Mouse (Mus musculus): ENCODE results near the gene Aebp1. TPM values are rescaled to one million over a fixed set of nuclear protein-coding genes. Genes with fewer than 3 reads are reported as not detected.

Gene Aebp1
- polyA plus RNA-seq, 1 experiment = 22.9 TPM

DNA sequence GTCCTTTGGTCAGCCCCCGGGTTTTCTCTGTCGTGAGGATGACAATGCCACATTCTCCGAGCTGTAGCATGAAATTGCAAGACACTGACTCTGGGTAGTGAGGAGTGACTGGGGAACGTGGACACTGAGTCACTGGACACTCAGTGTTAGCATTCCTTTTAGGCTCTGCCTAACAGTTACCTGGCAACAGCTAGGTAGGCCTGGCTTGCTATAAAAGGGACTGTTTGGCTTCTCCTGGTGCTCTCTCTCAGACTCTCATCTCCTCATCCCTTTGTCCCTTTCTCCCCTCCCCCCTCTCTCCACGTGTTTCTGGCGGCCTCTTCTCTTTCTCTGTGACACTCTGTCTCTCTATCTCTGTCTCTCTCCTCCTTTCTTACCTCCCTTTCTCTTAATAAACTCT, 40.6 kb downstream of the Aebp1 start:
- DNase-seq = no peak
- no peak overlapping the region for H3K27ac ChIP-seq (ENCODE audit: control insufficient read depth, insufficient read depth, low read length)
- no peak overlapping the region for H3K4me3 ChIP-seq (ENCODE audit: control insufficient read depth, insufficient read depth, low read length)
- 55% methylated on average over 6 of the region's 6 CpGs for WGBS
- no peaks in the 10 kb centered on the region for H3K27me3 ChIP-seq (ENCODE audit: control insufficient read depth, insufficient read depth, low read length)
- peaks cover 5% of the 10 kb centered on the region; the same call in 1 of the 2 replicates for H3K4me1 ChIP-seq (replicated peaks; ENCODE audit: control insufficient read depth, insufficient read depth, low read length)
- no peak for TF ChIP-seq POLR2A (IDR thresholded peaks at IDR 0.05; ENCODE audit: control insufficient read depth, extremely low read depth, insufficient read depth, low read length, poor library complexity)
- no peak for TF ChIP-seq CTCF (IDR thresholded peaks at IDR 0.05; ENCODE audit: borderline replicate concordance, control insufficient read depth, extremely low read depth, insufficient read depth, low read length, poor library complexity)
- no peaks in the 10 kb centered on the region for H3K36me3 ChIP-seq (ENCODE audit: control insufficient read depth, insufficient read depth, low read length)

DNA sequence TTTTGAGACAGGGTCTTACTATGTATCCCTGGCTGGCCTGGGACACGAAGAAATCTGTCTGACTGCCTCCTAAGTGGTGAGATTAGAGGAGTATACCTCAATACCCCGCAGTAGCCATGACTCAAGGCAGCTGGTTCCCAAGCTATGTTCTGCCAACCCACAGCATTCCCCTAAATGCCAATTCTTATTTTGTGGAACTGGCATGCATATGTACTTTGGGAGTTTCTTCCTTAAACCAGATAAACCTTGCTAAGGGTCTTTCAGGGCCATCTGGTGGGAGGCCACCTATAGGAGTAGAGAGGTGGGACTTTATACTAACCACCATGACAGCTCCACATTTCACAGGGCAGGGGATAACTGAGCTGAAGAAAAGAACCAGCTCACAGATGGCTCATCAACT, 42.1 kb downstream of the Aebp1 start:
- TF ChIP-seq CTCF (IDR thresholded peaks at IDR 0.05; ENCODE audit: borderline replicate concordance, control insufficient read depth, extremely low read depth, insufficient read depth, low read length, poor library complexity) (no peak), POLR2A (IDR thresholded peaks at IDR 0.05; ENCODE audit: control insufficient read depth, extremely low read depth, insufficient read depth, low read length, poor library complexity) (no peak)
- no peaks in the 10 kb centered on the region for H3K36me3 ChIP-seq (ENCODE audit: control insufficient read depth, insufficient read depth, low read length)
- no peak overlapping the region for H3K27ac ChIP-seq (ENCODE audit: control insufficient read depth, insufficient read depth, low read length)
- H3K27me3 ChIP-seq (ENCODE audit: control insufficient read depth, insufficient read depth, low read length) = no peaks in the 10 kb centered on the region
- DNase-seq = no peak
- no peak overlapping the region for H3K4me3 ChIP-seq (ENCODE audit: control insufficient read depth, insufficient read depth, low read length)
- peaks cover 5% of the 10 kb centered on the region; the same call in 1 of the 2 replicates for H3K4me1 ChIP-seq (replicated peaks; ENCODE audit: control insufficient read depth, insufficient read depth, low read length)
- WGBS = 93% methylated on average over 2 of the region's 2 CpGs

DNA sequence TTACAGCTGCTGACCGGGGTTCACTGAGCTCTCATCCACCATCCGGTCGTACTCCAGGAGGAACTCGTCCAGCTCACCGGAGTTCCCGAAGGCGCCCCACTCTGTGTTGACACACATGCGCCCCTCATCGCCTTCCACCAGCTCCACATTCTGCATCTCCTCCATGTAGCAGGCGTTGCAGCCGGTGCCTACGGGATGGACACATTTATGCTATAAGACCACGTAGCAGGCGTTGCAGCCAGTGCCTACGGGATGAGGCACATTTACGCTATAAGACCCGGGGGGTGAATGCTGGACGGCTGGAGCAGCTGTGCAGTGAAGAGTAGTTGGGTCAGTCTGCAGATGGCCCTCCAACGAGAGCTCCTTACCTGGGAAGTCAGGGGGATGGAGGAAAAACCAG, 42.6 kb downstream of the Aebp1 start:
- TF ChIP-seq POLR2A (IDR thresholded peaks at IDR 0.05; ENCODE audit: control insufficient read depth, extremely low read depth, insufficient read depth, low read length, poor library complexity) = no peak
- no peak for TF ChIP-seq CTCF (IDR thresholded peaks at IDR 0.05; ENCODE audit: borderline replicate concordance, control insufficient read depth, extremely low read depth, insufficient read depth, low read length, poor library complexity)
- no peaks in the 10 kb centered on the region for H3K36me3 ChIP-seq (ENCODE audit: control insufficient read depth, insufficient read depth, low read length)
- no peaks in the 10 kb centered on the region for H3K27me3 ChIP-seq (ENCODE audit: control insufficient read depth, insufficient read depth, low read length)
- no peak overlapping the region for H3K27ac ChIP-seq (ENCODE audit: control insufficient read depth, insufficient read depth, low read length)
- DNase-seq = no peak
- 95% methylated on average over 19 of the region's 19 CpGs for WGBS
- peaks cover 5% of the 10 kb centered on the region; the same call in 1 of the 2 replicates for H3K4me1 ChIP-seq (replicated peaks; ENCODE audit: control insufficient read depth, insufficient read depth, low read length)
- H3K4me3 ChIP-seq (ENCODE audit: control insufficient read depth, insufficient read depth, low read length) = no peak overlapping the region

DNA sequence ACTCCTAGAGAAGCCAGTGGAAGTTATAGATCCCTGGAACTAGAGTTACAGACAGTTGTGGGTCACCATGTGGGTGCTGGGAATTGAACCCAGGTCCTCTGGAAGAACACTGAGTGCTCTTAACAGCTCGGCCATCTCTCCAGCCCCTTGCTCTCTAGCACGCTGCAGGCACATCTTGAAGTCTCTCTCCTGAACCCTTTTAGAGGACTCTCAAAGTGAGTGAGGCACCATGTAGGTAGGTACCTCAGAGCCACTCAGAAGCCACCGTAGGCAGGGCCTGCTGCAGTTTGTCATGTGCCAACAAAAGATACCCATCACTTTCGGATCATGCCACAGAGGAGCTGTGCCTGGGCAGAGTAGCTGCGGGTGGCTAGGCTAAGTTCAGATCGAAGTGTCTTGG, 43.1 kb downstream of the Aebp1 start:
- DNase-seq = no peak
- H3K27me3 ChIP-seq (ENCODE audit: control insufficient read depth, insufficient read depth, low read length) = no peaks in the 10 kb centered on the region
- H3K27ac ChIP-seq (ENCODE audit: control insufficient read depth, insufficient read depth, low read length) = no peak overlapping the region
- H3K4me1 ChIP-seq (replicated peaks; ENCODE audit: control insufficient read depth, insufficient read depth, low read length) = peaks cover 5% of the 10 kb centered on the region; the same call in 1 of the 2 replicates
- no peak overlapping the region for H3K4me3 ChIP-seq (ENCODE audit: control insufficient read depth, insufficient read depth, low read length)
- TF ChIP-seq POLR2A (IDR thresholded peaks at IDR 0.05; ENCODE audit: control insufficient read depth, extremely low read depth, insufficient read depth, low read length, poor library complexity) (no peak), CTCF (IDR thresholded peaks at IDR 0.05; ENCODE audit: borderline replicate concordance, control insufficient read depth, extremely low read depth, insufficient read depth, low read length, poor library complexity) (no peak)
- no peaks in the 10 kb centered on the region for H3K36me3 ChIP-seq (ENCODE audit: control insufficient read depth, insufficient read depth, low read length)
- 94% methylated on average over 6 of the region's 6 CpGs for WGBS

DNA sequence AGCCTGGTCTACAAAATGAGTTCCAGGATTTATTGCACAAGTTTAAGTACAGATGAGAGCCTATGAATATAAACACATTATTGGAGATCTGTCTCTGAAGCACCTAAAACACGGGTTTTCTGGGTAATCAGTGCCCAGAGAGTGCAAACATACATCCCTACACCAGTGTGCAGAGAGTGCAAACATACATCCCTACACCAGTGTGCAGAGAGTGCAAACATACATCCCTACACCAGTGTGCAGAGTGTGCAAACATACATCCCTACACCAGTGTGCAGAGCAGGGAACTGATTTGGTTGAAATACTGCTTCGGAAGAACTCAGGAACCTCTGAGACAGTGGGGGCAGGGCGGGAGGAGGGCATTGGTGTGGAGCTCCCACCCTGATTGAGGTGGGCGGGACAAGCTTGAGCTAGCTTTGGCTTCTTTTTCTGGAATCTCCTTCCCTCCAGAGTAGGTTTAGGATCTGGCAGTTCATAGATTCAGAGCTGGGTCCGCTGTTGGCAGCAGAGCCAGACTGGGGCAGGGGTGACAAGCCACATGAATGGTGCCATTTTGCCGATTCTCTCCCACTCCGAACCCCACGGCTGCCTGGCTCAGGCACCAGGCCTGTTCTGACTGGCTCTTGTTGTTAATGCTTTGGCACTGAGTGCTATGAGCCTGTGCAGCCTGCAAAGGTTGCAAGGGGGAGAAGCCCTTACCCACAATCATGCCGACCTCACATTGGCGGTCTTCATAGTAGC, 44.2 kb downstream of the Aebp1 start:
- H3K4me1 ChIP-seq (replicated peaks; ENCODE audit: control insufficient read depth, insufficient read depth, low read length) = peaks cover 5% of the 10 kb centered on the region; the same call in 1 of the 2 replicates

DNA sequence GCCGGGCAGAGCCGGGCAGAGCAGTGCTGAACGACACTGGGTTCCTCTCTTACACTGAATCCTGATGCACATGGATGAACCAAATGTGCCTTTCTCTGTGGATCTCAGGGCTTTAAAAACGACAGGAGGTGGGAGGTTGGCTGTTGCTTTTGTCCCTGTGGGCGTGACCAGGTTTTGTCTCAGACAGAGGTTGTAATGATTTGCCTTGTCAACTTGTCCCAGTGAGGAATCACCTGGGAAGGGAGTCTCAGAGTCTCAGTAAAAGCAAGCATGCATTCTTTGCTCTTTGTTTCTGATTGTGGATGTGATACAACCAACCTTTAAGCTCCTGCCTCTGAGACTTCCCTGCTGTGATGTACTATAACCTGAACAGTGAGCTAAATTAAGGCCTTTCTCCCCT, 45.3 kb downstream of the Aebp1 start:
- 86% methylated on average over 5 of the region's 5 CpGs for WGBS
- H3K27me3 ChIP-seq (ENCODE audit: control insufficient read depth, insufficient read depth, low read length) = no peaks in the 10 kb centered on the region
- TF ChIP-seq CTCF (IDR thresholded peaks at IDR 0.05; ENCODE audit: borderline replicate concordance, control insufficient read depth, extremely low read depth, insufficient read depth, low read length, poor library complexity) (no peak), POLR2A (IDR thresholded peaks at IDR 0.05; ENCODE audit: control insufficient read depth, extremely low read depth, insufficient read depth, low read length, poor library complexity) (no peak)

More for the DNA sequence above, 44.2 kb downstream of the Aebp1 start:
- 93% methylated on average over 10 of the region's 10 CpGs for WGBS
- H3K27me3 ChIP-seq (ENCODE audit: control insufficient read depth, insufficient read depth, low read length) = no peaks in the 10 kb centered on the region
- no peak for DNase-seq
- no peak overlapping the region for H3K4me3 ChIP-seq (ENCODE audit: control insufficient read depth, insufficient read depth, low read length)
- no peak for TF ChIP-seq CTCF (IDR thresholded peaks at IDR 0.05; ENCODE audit: borderline replicate concordance, control insufficient read depth, extremely low read depth, insufficient read depth, low read length, poor library complexity)
- H3K36me3 ChIP-seq (ENCODE audit: control insufficient read depth, insufficient read depth, low read length) = no peaks in the 10 kb centered on the region
- H3K27ac ChIP-seq (ENCODE audit: control insufficient read depth, insufficient read depth, low read length) = no peak overlapping the region

More for the DNA sequence above, 45.3 kb downstream of the Aebp1 start:
- Histone ChIP-seq H3K4me1 (replicated peaks; ENCODE audit: control insufficient read depth, insufficient read depth, low read length) (peaks cover under 1% of the 10 kb centered on the region; the same call in 1 of the 2 replicates), H3K36me3 (ENCODE audit: control insufficient read depth, insufficient read depth, low read length) (no peaks in the 10 kb centered on the region), H3K4me3 (ENCODE audit: control insufficient read depth, insufficient read depth, low read length) (no peak overlapping the region), H3K27ac (ENCODE audit: control insufficient read depth, insufficient read depth, low read length) (no peak overlapping the region)
- no peak for DNase-seq
